Comparison of ENCODE assay signal across 9 mouse cellular contexts in genomic region chr11:117156725-117157124, GRCm38 (mm10). TPM values are rescaled to one million over a fixed set of nuclear protein-coding genes. Genes with fewer than 3 reads are reported as not detected.
DNase-seq lines count a peak whose midpoint lies in the region; ATAC-seq lines count a peak whose summit lies in the region.
"Had no signal": no experiment of that assay in that cellular context is flagged by ENCODE, and none has a peak within 500 bp of the region (broad histone marks: within the 10 kb centered on the region; RNA-seq: fewer than 3 reads in every experiment).

No protein-coding gene starts in this region.

- H3K4me3 ChIP-seq in hindbrain, embryonic 14.5 days (replicated peaks; ENCODE audit: low read length): no peak overlapping the region
- H3K4me3 ChIP-seq in liver, embryonic 12.5 days: no peak overlapping the region
- H3K4me3 ChIP-seq: embryonic facial prominence, embryonic 13.5 days had no signal

- H3K36me3 ChIP-seq in hindbrain, embryonic 14.5 days (replicated peaks; ENCODE audit: control insufficient read depth, insufficient read depth): peaks cover 76% of the 10 kb centered on the region
- peaks cover 68% of the 10 kb centered on the region for H3K36me3 ChIP-seq in liver, embryonic 12.5 days

- no peak for DNase-seq in frontal cortex, postnatal 10 days (ENCODE audit: low spot score in 2 of 2)
- peak; percentile 93 for DNase-seq in R1 (ENCODE audit: low read depth, low spot score)
- DNase-seq in hindbrain, embryonic 14.5 days (ENCODE audit: low spot score): peak; percentile 40
- no peak for DNase-seq in spleen, postnatal 10 days (ENCODE audit: low spot score in 2 of 2)
- no peak for DNase-seq in adrenal gland, postnatal 10 days
- no peak for DNase-seq in spleen, adult 12 weeks (ENCODE audit: low spot score)

- 14% methylated on average over 14 of the region's 15 CpGs for whole genome bisulfite sequencing in hindbrain, embryonic 14.5 days
- WGBS in liver, embryonic 12.5 days (ENCODE audit: insufficient replicate concordance): 59% methylated on average over 13 of the region's 15 CpGs

- H3K4me1 ChIP-seq in hindbrain, embryonic 14.5 days (replicated peaks; ENCODE audit: control insufficient read depth, insufficient read depth, low read length): no peaks in the 10 kb centered on the region
- peaks cover 14% of the 10 kb centered on the region; the same call in 1 of the 2 replicates for H3K4me1 ChIP-seq in liver, embryonic 12.5 days

- no peak overlapping the region for H3K4me2 ChIP-seq in hindbrain, embryonic 14.5 days (replicated peaks)
- H3K4me2 ChIP-seq in liver, embryonic 12.5 days: no peak overlapping the region
- H3K4me2 ChIP-seq: embryonic facial prominence, embryonic 13.5 days had no signal

- no peaks in the 10 kb centered on the region for H3K27me3 ChIP-seq in hindbrain, embryonic 14.5 days (ENCODE audit: control insufficient read depth, insufficient read depth, low read length)
- no peaks in the 10 kb centered on the region for H3K27me3 ChIP-seq in liver, embryonic 12.5 days (replicated peaks)

- H3K27ac ChIP-seq in hindbrain, embryonic 14.5 days: no peak overlapping the region
- H3K27ac ChIP-seq in liver, embryonic 12.5 days: no peak overlapping the region
- H3K27ac ChIP-seq: embryonic facial prominence, embryonic 13.5 days had no signal

- H3K9ac ChIP-seq in hindbrain, embryonic 14.5 days: no peak overlapping the region
- no peak overlapping the region for H3K9ac ChIP-seq in liver, embryonic 12.5 days
- H3K9ac ChIP-seq: embryonic facial prominence, embryonic 13.5 days had no signal

- H3K9me3 ChIP-seq in hindbrain, embryonic 14.5 days (ENCODE audit: control insufficient read depth, low read length): no peaks in the 10 kb centered on the region
- H3K9me3 ChIP-seq in liver, embryonic 12.5 days (replicated peaks): no peaks in the 10 kb centered on the region
- H3K9me3 ChIP-seq: embryonic facial prominence, embryonic 13.5 days had no signal

- peak; percentile 19; the same call in 1 of the 2 replicates for ATAC-seq in frontal cortex, adult (ENCODE audit: low TSS enrichment)
- ATAC-seq in hindbrain, embryonic 14.5 days (ENCODE audit: low FRiP score): 0 out of 2 replicates have a peak, but pooled peaks have one; percentile 35
- peak; percentile 54; the same call in 1 of the 2 replicates for ATAC-seq in liver, embryonic 12.5 days

RNA-seq across cellular contexts. Expression of gene Sec14l1, which starts 41.8 kb away (rescaled TPM):
- polyA plus RNA-seq in hindbrain, embryonic 14.5 days (2014; fragmentation: Nextera tagmentation; extraction: Ambion mirVana): 41.2 and 41.9 TPM in 2 replicates
- polyA plus RNA-seq in liver, embryonic 12.5 days (2016; fragmentation: Nextera tagmentation; extraction: Ambion mirVana): 26.9 and 27.5 TPM in 2 replicates
- 100 to 1,000 TPM; 101 to 113 TPM for total RNA-seq in adrenal gland, postnatal 10 days (2021)

RNA-seq across cellular contexts. Expression of gene Sept9, which starts 42.7 kb away (rescaled TPM):
- polyA plus RNA-seq in hindbrain, embryonic 14.5 days (2014; fragmentation: Nextera tagmentation; extraction: Ambion mirVana): 96.5 and 96.9 TPM in 2 replicates
- 69.8 and 72.0 TPM in 2 replicates for polyA plus RNA-seq in liver, embryonic 12.5 days (2016; fragmentation: Nextera tagmentation; extraction: Ambion mirVana)
- total RNA-seq in adrenal gland, postnatal 10 days (2021): 100 to 1,000 TPM; 115 to 146 TPM

Comparison
In these comparisons a context has a peak if more than half of its experiments do, and no peak if none do; other contexts are left out.
1. DNase-seq: peak in R1 (single experiment) and hindbrain, embryonic 14.5 days (single experiment); none in frontal cortex, postnatal 10 days (0 of 2), spleen, postnatal 10 days (0 of 2), adrenal gland, postnatal 10 days (single experiment) and spleen, adult 12 weeks (single experiment).
2. Peak in every context shown above with its lines, with median percentiles within 50 percentile points of each other: ATAC-seq.